Mouse (Mus musculus) cerebellum, adult 2 months (tissue): ENCODE measurements around the gene Snai3.

Experiments used
- CTCF ChIP-seq: fragments of 200-500 bp; IDR thresholded peaks from 2 replicates; pipeline ENCODE4 v1.5.1; 2011; ENCODE audit warnings: low read depth, mild to moderate bottlenecking, control low read depth, low read length, moderate library complexity, borderline replicate concordance; ENCODE audit not compliant: insufficient read depth
- POLR2A ChIP-seq: fragments of 200-500 bp; IDR thresholded peaks from 2 replicates; pipeline ENCODE4 v1.6.1; 2011; ENCODE audit warnings: low read length, control low read depth, borderline replicate concordance; ENCODE audit not compliant: insufficient read depth

- TF ChIP-seq CTCF, result no peak
- no peak for TF ChIP-seq POLR2A
Observed at GRCm38 (mm10) chr8:122441326-122441725, 19.2 kb downstream of the Snai3 start.
